Mouse (Mus musculus): ENCODE measurements around the gene Myo15. TPM values are rescaled to one million over a fixed set of nuclear protein-coding genes. Genes with fewer than 3 reads are reported as not detected.
A peak's percentile ranks its signal among the peaks of the same experiment; 100 is the strongest.

Myo15 gene
- polyA plus RNA-seq, 1 experiment from 2014 or later = 0.09 TPM

- WGBS (ENCODE audit: insufficient replicate concordance) = 65% methylated on average over 1 of the region's 1 CpGs
- peaks cover 10% of the 10 kb centered on the region for H3K4me1 ChIP-seq (ENCODE audit: insufficient read depth)
- no peak overlapping the region for H3K27ac ChIP-seq (ENCODE audit: low read depth)
- DNase-seq = no peak
- no peak overlapping the region for H3K4me3 ChIP-seq (ENCODE audit: low read depth, low read length)
- no peak overlapping the region for H3K9ac ChIP-seq (replicated peaks)
- no peaks in the 10 kb centered on the region for H3K36me3 ChIP-seq (replicated peaks; ENCODE audit: insufficient read depth, low read length)
- H3K9me3 ChIP-seq (ENCODE audit: low read length) = no peaks in the 10 kb centered on the region
- H3K27me3 ChIP-seq (ENCODE audit: insufficient read depth, low read length) = peaks cover 23% of the 10 kb centered on the region
- no peak overlapping the region for H3K4me2 ChIP-seq (ENCODE audit: low read depth, low read length)
- ATAC-seq = no peak
- TF ChIP-seq EP300 (IDR thresholded peaks at IDR 0.05; ENCODE audit: low read depth) (no peak), CTCF (IDR thresholded peaks at IDR 0.05; ENCODE audit: low read depth) (no peak)
These were observed 42.8 kb downstream of the Myo15 start for GRCm38 (mm10) chr11:60511893-60512292.

- no peak overlapping the region for H3K9ac ChIP-seq (replicated peaks)
- WGBS (ENCODE audit: insufficient replicate concordance) = 70% methylated on average over 2 of the region's 2 CpGs
- peaks cover 21% of the 10 kb centered on the region for H3K27me3 ChIP-seq (ENCODE audit: insufficient read depth, low read length)
These were observed 43.4 kb downstream of the Myo15 start for GRCm38 (mm10) chr11:60512520-60512919.

GRCm38 (mm10) chr11:60514941-60515340, 45.8 kb downstream of the Myo15 start:
- no peak overlapping the region for H3K9ac ChIP-seq (replicated peaks)
- no peaks in the 10 kb centered on the region; the same call in 1 of the 2 replicates for H3K4me1 ChIP-seq (ENCODE audit: insufficient read depth)
- H3K27me3 ChIP-seq (ENCODE audit: insufficient read depth, low read length) = peaks cover 2% of the 10 kb centered on the region; the same call in 1 of the 2 replicates
- H3K36me3 ChIP-seq (replicated peaks; ENCODE audit: insufficient read depth, low read length) = no peaks in the 10 kb centered on the region
- TF ChIP-seq EP300 (IDR thresholded peaks at IDR 0.05; ENCODE audit: low read depth) = no peak
- no peak for TF ChIP-seq CTCF (IDR thresholded peaks at IDR 0.05; ENCODE audit: low read depth)
- WGBS (ENCODE audit: insufficient replicate concordance) = 60% methylated on average over 2 of the region's 2 CpGs
- no peak overlapping the region for H3K4me3 ChIP-seq (ENCODE audit: low read depth, low read length)
- H3K27ac ChIP-seq (ENCODE audit: low read depth) = no peak overlapping the region
- DNase-seq (no peak), ATAC-seq (no peak)
- H3K4me2 ChIP-seq (ENCODE audit: low read depth, low read length) = no peak overlapping the region
- H3K9me3 ChIP-seq (ENCODE audit: low read length) = no peaks in the 10 kb centered on the region

More at GRCm38 (mm10) chr11:60512520-60512919, 43.4 kb downstream of the Myo15 start:
- H3K9me3 ChIP-seq (ENCODE audit: low read length) = no peaks in the 10 kb centered on the region
- DNase-seq (no peak), ATAC-seq (no peak)
- no peak overlapping the region for H3K4me2 ChIP-seq (ENCODE audit: low read depth, low read length)
- no peaks in the 10 kb centered on the region for H3K36me3 ChIP-seq (replicated peaks; ENCODE audit: insufficient read depth, low read length)
- H3K27ac ChIP-seq (ENCODE audit: low read depth) = no peak overlapping the region
- H3K4me1 ChIP-seq (ENCODE audit: insufficient read depth) = peaks cover 10% of the 10 kb centered on the region
- H3K4me3 ChIP-seq (ENCODE audit: low read depth, low read length) = no peak overlapping the region
- TF ChIP-seq CTCF (IDR thresholded peaks at IDR 0.05; ENCODE audit: low read depth) (peak; percentile 61), EP300 (IDR thresholded peaks at IDR 0.05; ENCODE audit: low read depth) (no peak)

- 66% methylated on average over 4 of the region's 4 CpGs for WGBS (ENCODE audit: insufficient replicate concordance)
- no peak overlapping the region for H3K4me2 ChIP-seq (ENCODE audit: low read depth, low read length)
- H3K36me3 ChIP-seq (replicated peaks; ENCODE audit: insufficient read depth, low read length) = no peaks in the 10 kb centered on the region
- no peak for DNase-seq
- no peak for ATAC-seq
- H3K27me3 ChIP-seq (ENCODE audit: insufficient read depth, low read length) = no peaks in the 10 kb centered on the region
- H3K27ac ChIP-seq (ENCODE audit: low read depth) = no peak overlapping the region
- H3K4me3 ChIP-seq (ENCODE audit: low read depth, low read length) = no peak overlapping the region
- no peaks in the 10 kb centered on the region for H3K9me3 ChIP-seq (ENCODE audit: low read length)
- H3K9ac ChIP-seq (replicated peaks) = no peak overlapping the region
- no peak for TF ChIP-seq CTCF (IDR thresholded peaks at IDR 0.05; ENCODE audit: low read depth)
- no peak for TF ChIP-seq EP300 (IDR thresholded peaks at IDR 0.05; ENCODE audit: low read depth)
- H3K4me1 ChIP-seq (ENCODE audit: insufficient read depth) = no peaks in the 10 kb centered on the region; the same call in 1 of the 2 replicates
These were observed 49.2 kb downstream of the Myo15 start for GRCm38 (mm10) chr11:60518305-60518704.

- Histone ChIP-seq H3K9me3 (ENCODE audit: low read length) (no peaks in the 10 kb centered on the region), H3K4me1 (ENCODE audit: insufficient read depth) (no peaks in the 10 kb centered on the region), H3K27me3 (ENCODE audit: insufficient read depth, low read length) (no peaks in the 10 kb centered on the region), H3K9ac (replicated peaks) (no peak overlapping the region), H3K4me2 (ENCODE audit: low read depth, low read length) (no peak overlapping the region), H3K4me3 (ENCODE audit: low read depth, low read length) (no peak overlapping the region), H3K27ac (ENCODE audit: low read depth) (no peak overlapping the region), H3K36me3 (replicated peaks; ENCODE audit: insufficient read depth, low read length) (no peaks in the 10 kb centered on the region)
- no peak for ATAC-seq
- no peak for DNase-seq
- WGBS (ENCODE audit: insufficient replicate concordance) = 74% methylated on average over 5 of the region's 5 CpGs
- TF ChIP-seq CTCF (IDR thresholded peaks at IDR 0.05; ENCODE audit: low read depth) (no peak), EP300 (IDR thresholded peaks at IDR 0.05; ENCODE audit: low read depth) (no peak)
These were observed 52.9 kb downstream of the Myo15 start for GRCm38 (mm10) chr11:60522027-60522426.

GRCm38 (mm10) chr11:60522661-60523365, 53.7 kb downstream of the Myo15 start:
- Histone ChIP-seq H3K4me3 (ENCODE audit: low read depth, low read length) (no peak overlapping the region), H3K36me3 (replicated peaks; ENCODE audit: insufficient read depth, low read length) (no peaks in the 10 kb centered on the region), H3K27ac (ENCODE audit: low read depth) (no peak overlapping the region), H3K9ac (replicated peaks) (no peak overlapping the region), H3K4me2 (ENCODE audit: low read depth, low read length) (no peak overlapping the region), H3K4me1 (ENCODE audit: insufficient read depth) (no peaks in the 10 kb centered on the region), H3K27me3 (ENCODE audit: insufficient read depth, low read length) (no peaks in the 10 kb centered on the region), H3K9me3 (ENCODE audit: low read length) (no peaks in the 10 kb centered on the region)
- DNase-seq (no peak), ATAC-seq (no peak)
- TF ChIP-seq EP300 (IDR thresholded peaks at IDR 0.05; ENCODE audit: low read depth) (no peak), CTCF (IDR thresholded peaks at IDR 0.05; ENCODE audit: low read depth) (no peak)
- 81% methylated on average over 6 of the region's 6 CpGs for WGBS (ENCODE audit: insufficient replicate concordance)
